ENCODE assay signal across 15 mouse cellular contexts in the genomic region with DNA sequence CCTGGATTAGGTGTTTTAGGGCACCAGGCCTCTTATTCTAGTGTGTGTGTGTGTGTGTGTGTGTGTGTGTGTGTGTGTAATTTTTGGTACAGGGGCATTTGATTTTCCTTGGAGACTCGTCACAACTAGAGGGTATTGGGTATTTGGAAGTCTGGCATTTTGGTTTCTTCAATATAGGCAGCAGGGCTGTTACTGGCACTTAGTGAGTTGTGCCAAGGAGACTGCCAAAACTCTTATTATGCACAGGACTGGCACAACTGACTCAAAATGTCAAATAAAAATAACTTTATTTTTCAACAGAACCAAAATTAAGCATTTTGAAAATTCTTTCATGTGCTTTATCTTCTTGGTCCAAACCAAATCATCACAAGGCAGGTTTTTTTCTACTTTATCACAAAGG.
DNase-seq lines count a peak whose midpoint lies in the region; ATAC-seq and TF ChIP-seq lines count a peak whose summit lies in the region.
"Had no signal": no experiment of that assay in that cellular context is flagged by ENCODE, and none has a peak within 500 bp of the region (broad histone marks: within the 10 kb centered on the region; RNA-seq: fewer than 3 reads in every experiment).

No protein-coding gene starts in this region.

- DNase-seq in forebrain, embryonic 14.5 days (ENCODE audit: low spot score), result no peak
- DNase-seq in forebrain, embryonic 10.5 days (ENCODE audit: extremely low spot score, low spot score), result no peak
- DNase-seq in gastrocnemius, adult 2 months, result no peak
- DNase-seq: adrenal gland, adult 2 months; adrenal gland, postnatal 10 days; adrenal gland, postnatal 25 days; cerebellum, adult 11-12 months; cerebellum, adult 2 months; cerebellum, adult 9-10 months; cerebellum, postnatal 10 days; cerebellum, postnatal 25 days had no signal

- no peak overlapping the region for H3K4me3 ChIP-seq in forebrain, embryonic 14.5 days (ENCODE audit: low read depth, low read length)
- no peak overlapping the region for H3K4me3 ChIP-seq in forebrain, embryonic 10.5 days
- H3K4me3 ChIP-seq in forebrain, embryonic 16.5 days (replicated peaks; ENCODE audit: low read length), result no peak overlapping the region
- no peak overlapping the region for H3K4me3 ChIP-seq in forebrain, embryonic 12.5 days (replicated peaks)
- H3K4me3 ChIP-seq in gastrocnemius, adult 2 months, result no peak overlapping the region
- H3K4me3 ChIP-seq: embryonic facial prominence, embryonic 10.5 days; embryonic facial prominence, embryonic 12.5 days had no signal

- no peak overlapping the region for H3K9ac ChIP-seq in forebrain, embryonic 14.5 days (ENCODE audit: low read length)
- H3K9ac ChIP-seq in forebrain, embryonic 16.5 days (replicated peaks; ENCODE audit: low read depth, low read length), result no peak overlapping the region
- no peak overlapping the region for H3K9ac ChIP-seq in forebrain, embryonic 12.5 days
- H3K9ac ChIP-seq: embryonic facial prominence, embryonic 12.5 days had no signal

- no peak overlapping the region for H3K27ac ChIP-seq in forebrain, embryonic 14.5 days (ENCODE audit: low read depth, low read length)
- no peak overlapping the region for H3K27ac ChIP-seq in forebrain, embryonic 10.5 days
- H3K27ac ChIP-seq in forebrain, embryonic 16.5 days (ENCODE audit: low read length), result no peak overlapping the region
- H3K27ac ChIP-seq in forebrain, embryonic 12.5 days, result no peak overlapping the region
- H3K27ac ChIP-seq in gastrocnemius, adult 2 months, result no peak overlapping the region
- H3K27ac ChIP-seq: embryonic facial prominence, embryonic 10.5 days; embryonic facial prominence, embryonic 12.5 days had no signal

- no peak for TF ChIP-seq CTCF in gastrocnemius, adult 2 months (IDR thresholded peaks at IDR 0.05)

- no peaks in the 10 kb centered on the region for H3K9me3 ChIP-seq in forebrain, embryonic 14.5 days (replicated peaks; ENCODE audit: control insufficient read depth, low read length)
- H3K9me3 ChIP-seq in forebrain, embryonic 10.5 days, result no peaks in the 10 kb centered on the region
- no peaks in the 10 kb centered on the region for H3K9me3 ChIP-seq in forebrain, embryonic 16.5 days (ENCODE audit: control insufficient read depth, low read length)
- H3K9me3 ChIP-seq in forebrain, embryonic 12.5 days, result no peaks in the 10 kb centered on the region
- H3K9me3 ChIP-seq: embryonic facial prominence, embryonic 10.5 days; embryonic facial prominence, embryonic 12.5 days had no signal

- no peak overlapping the region for H3K4me2 ChIP-seq in forebrain, embryonic 14.5 days (ENCODE audit: low read length)
- H3K4me2 ChIP-seq in forebrain, embryonic 16.5 days (ENCODE audit: low read length), result no peak overlapping the region
- H3K4me2 ChIP-seq in forebrain, embryonic 12.5 days, result no peak overlapping the region
- H3K4me2 ChIP-seq: embryonic facial prominence, embryonic 12.5 days had no signal

- H3K4me1 ChIP-seq in forebrain, embryonic 14.5 days (ENCODE audit: control insufficient read depth, insufficient read depth, low read length), result no peaks in the 10 kb centered on the region
- no peaks in the 10 kb centered on the region for H3K4me1 ChIP-seq in forebrain, embryonic 10.5 days
- H3K4me1 ChIP-seq in forebrain, embryonic 16.5 days (replicated peaks; ENCODE audit: control insufficient read depth, insufficient read depth, low read length), result peaks cover 7% of the 10 kb centered on the region
- H3K4me1 ChIP-seq in forebrain, embryonic 12.5 days, result no peaks in the 10 kb centered on the region
- H3K4me1 ChIP-seq: embryonic facial prominence, embryonic 10.5 days; embryonic facial prominence, embryonic 12.5 days had no signal

- ATAC-seq in forebrain, embryonic 14.5 days, result peak; percentile 34; the same call in 1 of the 2 replicates
- ATAC-seq in forebrain, embryonic 16.5 days, result peak; percentile 72
- ATAC-seq in forebrain, embryonic 12.5 days (ENCODE audit: low FRiP score), result no peak

- H3K27me3 ChIP-seq in forebrain, embryonic 14.5 days (replicated peaks; ENCODE audit: control insufficient read depth, insufficient read depth, low read length), result no peaks in the 10 kb centered on the region
- no peaks in the 10 kb centered on the region for H3K27me3 ChIP-seq in forebrain, embryonic 10.5 days (ENCODE audit: poor library complexity, severe bottlenecking)
- no peaks in the 10 kb centered on the region for H3K27me3 ChIP-seq in forebrain, embryonic 16.5 days (replicated peaks; ENCODE audit: control insufficient read depth, insufficient read depth, low read length)
- H3K27me3 ChIP-seq in forebrain, embryonic 12.5 days, result no peaks in the 10 kb centered on the region
- H3K27me3 ChIP-seq: embryonic facial prominence, embryonic 12.5 days had no signal

- no peaks in the 10 kb centered on the region for H3K36me3 ChIP-seq in forebrain, embryonic 14.5 days (ENCODE audit: control insufficient read depth, insufficient read depth, low read length)
- no peaks in the 10 kb centered on the region for H3K36me3 ChIP-seq in forebrain, embryonic 10.5 days (replicated peaks)
- H3K36me3 ChIP-seq in forebrain, embryonic 16.5 days (ENCODE audit: control insufficient read depth, insufficient read depth), result no peaks in the 10 kb centered on the region
- H3K36me3 ChIP-seq in forebrain, embryonic 12.5 days (replicated peaks), result no peaks in the 10 kb centered on the region
- H3K36me3 ChIP-seq: embryonic facial prominence, embryonic 10.5 days; embryonic facial prominence, embryonic 12.5 days had no signal

- WGBS in forebrain, embryonic 14.5 days, result 37% methylated on average over 1 of the region's 1 CpGs
- WGBS in forebrain, embryonic 10.5 days, result 77% methylated on average over 1 of the region's 1 CpGs
- WGBS in forebrain, embryonic 16.5 days, result 38% methylated on average over 1 of the region's 1 CpGs
- WGBS in forebrain, embryonic 12.5 days, result 70% methylated on average over 1 of the region's 1 CpGs

- intact Hi-C loops in gastrocnemius, adult 2 months (cut with DNase I), result no loop called here
